In genomic region chr10:77089336-77089735, GRCm38 (mm10) we compare ENCODE assay signal across 8 mouse cellular contexts. TPM values are rescaled to one million over a fixed set of nuclear protein-coding genes. Genes with fewer than 3 reads are reported as not detected.
DNase-seq lines count a peak whose midpoint lies in the region; ATAC-seq and TF ChIP-seq lines count a peak whose summit lies in the region.

No protein-coding gene starts in this region.

- TF ChIP-seq POLR2A in liver, adult 2 months (IDR thresholded peaks at IDR 0.05; ENCODE audit: extremely low read depth, insufficient read depth, low read length) = no peak

- H3K4me3 ChIP-seq in liver, adult 2 months (ENCODE audit: insufficient read depth, low read depth, low read length) = no peak overlapping the region; the same call in 1 of the 2 replicates
- no peak overlapping the region for H3K4me3 ChIP-seq in kidney, embryonic 15.5 days (replicated peaks)
- peak overlapping the region; percentile 23 for H3K4me3 ChIP-seq in midbrain, embryonic 15.5 days
- no peak overlapping the region for H3K4me3 ChIP-seq in neural tube, embryonic 15.5 days (replicated peaks)

- H3K36me3 ChIP-seq in liver, adult 2 months (ENCODE audit: control insufficient read depth, insufficient read depth, low read length) = peaks cover 42% of the 10 kb centered on the region
- peaks cover 65% of the 10 kb centered on the region for H3K36me3 ChIP-seq in kidney, embryonic 15.5 days
- no peaks in the 10 kb centered on the region for H3K36me3 ChIP-seq in midbrain, embryonic 15.5 days (replicated peaks)
- no peaks in the 10 kb centered on the region; the same call in 1 of the 2 replicates for H3K36me3 ChIP-seq in neural tube, embryonic 15.5 days

- H3K4me1 ChIP-seq in liver, adult 2 months (ENCODE audit: control insufficient read depth, insufficient read depth, low read length) = peaks cover 32% of the 10 kb centered on the region
- H3K4me1 ChIP-seq in kidney, embryonic 15.5 days = peaks cover 25% of the 10 kb centered on the region
- no peaks in the 10 kb centered on the region for H3K4me1 ChIP-seq in midbrain, embryonic 15.5 days
- no peaks in the 10 kb centered on the region for H3K4me1 ChIP-seq in neural tube, embryonic 15.5 days

- H3K79me2 ChIP-seq in liver, adult 2 months (ENCODE audit: control insufficient read depth, insufficient read depth, low read length) = peaks cover 10% of the 10 kb centered on the region; the same call in 1 of the 2 replicates

- peaks cover 11% of the 10 kb centered on the region; the same call in 1 of the 2 replicates for H3K9me3 ChIP-seq in kidney, embryonic 15.5 days (replicated peaks)
- H3K9me3 ChIP-seq in midbrain, embryonic 15.5 days = no peaks in the 10 kb centered on the region
- H3K9me3 ChIP-seq in neural tube, embryonic 15.5 days (replicated peaks) = 0 out of 2 replicates have a peak, but pooled peaks cover 7% of the 10 kb centered on the region

- DNase-seq in liver, adult 2 months (ENCODE audit: extremely low read depth, low read depth, low spot score) = peak; percentile 59
- no peak for DNase-seq in liver
- DNase-seq in fibroblast of lung, adult 2 months (ENCODE audit: low read depth) = peak; percentile 52
- DNase-seq in layer of hippocampus, postnatal 36 days = no peak
- DNase-seq in frontal cortex, postnatal 10 days (ENCODE audit: low spot score in 2 of 2) = no peak

- 0 out of 2 replicates have a peak overlapping the region, but pooled peaks have one; percentile 20 for H3K4me2 ChIP-seq in kidney, embryonic 15.5 days
- H3K4me2 ChIP-seq in midbrain, embryonic 15.5 days = peak overlapping the region; percentile 33
- no peak overlapping the region for H3K4me2 ChIP-seq in neural tube, embryonic 15.5 days

- 18% methylated on average over 8 of the region's 8 CpGs for WGBS in liver, adult 2 months
- WGBS in kidney, embryonic 15.5 days = 53% methylated on average over 8 of the region's 8 CpGs
- WGBS in midbrain, embryonic 15.5 days = 29% methylated on average over 8 of the region's 8 CpGs
- WGBS in neural tube, embryonic 15.5 days = 64% methylated on average over 8 of the region's 8 CpGs

- peak overlapping the region; percentile 39 for H3K9ac ChIP-seq in liver, adult 2 months (ENCODE audit: low read depth, low read length)
- H3K9ac ChIP-seq in kidney, embryonic 15.5 days = 0 out of 2 replicates have a peak overlapping the region, but pooled peaks have one; percentile 4
- no peak overlapping the region for H3K9ac ChIP-seq in midbrain, embryonic 15.5 days
- no peak overlapping the region for H3K9ac ChIP-seq in neural tube, embryonic 15.5 days (replicated peaks)

- peak overlapping the region; percentile 57 for H3K27ac ChIP-seq in liver, adult 2 months (replicated peaks; ENCODE audit: insufficient read depth, low read depth, low read length)
- H3K27ac ChIP-seq in kidney, embryonic 15.5 days = peak overlapping the region; percentile 68
- no peak overlapping the region for H3K27ac ChIP-seq in midbrain, embryonic 15.5 days
- H3K27ac ChIP-seq in neural tube, embryonic 15.5 days (replicated peaks) = no peak overlapping the region

- no peaks in the 10 kb centered on the region for H3K27me3 ChIP-seq in liver, adult 2 months (ENCODE audit: control insufficient read depth, insufficient read depth, low read length)
- H3K27me3 ChIP-seq in kidney, embryonic 15.5 days = no peaks in the 10 kb centered on the region
- no peaks in the 10 kb centered on the region for H3K27me3 ChIP-seq in midbrain, embryonic 15.5 days (replicated peaks)
- no peaks in the 10 kb centered on the region for H3K27me3 ChIP-seq in neural tube, embryonic 15.5 days (replicated peaks)

- ATAC-seq in kidney, embryonic 15.5 days (replicated peaks; ENCODE audit: low FRiP score) = peak; percentile 63; the same call in 1 of the 2 replicates
- 0 out of 2 replicates have a peak, but pooled peaks have one; percentile 52 for ATAC-seq in midbrain, embryonic 15.5 days (replicated peaks)
- ATAC-seq in neural tube, embryonic 15.5 days (ENCODE audit: low FRiP score) = no peak

- no peak for TF ChIP-seq CTCF in liver, adult 2 months (IDR thresholded peaks at IDR 0.05; ENCODE audit: low read depth, low read length)

RNA-seq across cellular contexts. Expression of gene Slc19a1, which starts 57.3 kb away (rescaled TPM):
- total RNA-seq in liver, adult 2 months (2014; rRNA removed) = 2.9 and 5.2 TPM in 2 replicates
- 14.8 and 15.9 TPM in 2 replicates for polyA plus RNA-seq in liver, adult 2 months (2012; rRNA removed)
- 43.1 and 43.7 TPM in 2 replicates for polyA plus RNA-seq in kidney, embryonic 15.5 days (2015; fragmentation: Nextera tagmentation; extraction: Ambion mirVana)
- 43.9 and 45.7 TPM in 2 replicates for polyA plus RNA-seq in midbrain, embryonic 15.5 days (2015; fragmentation: Nextera tagmentation; extraction: Ambion mirVana)
- total RNA-seq in layer of hippocampus, postnatal 36 days (2021) = 10 to 100 TPM; 20.7 to 23.3 TPM
- polyA plus RNA-seq in neural tube, embryonic 15.5 days (2015; fragmentation: Nextera tagmentation; extraction: Ambion mirVana) = 37.9 and 39.2 TPM in 2 replicates

Comparison
In these comparisons a context has a peak if more than half of its experiments do, and no peak if none do; other contexts are left out.
1. DNase-seq: peak in liver, adult 2 months (single experiment) and fibroblast of lung, adult 2 months (single experiment); none in liver (single experiment), layer of hippocampus, postnatal 36 days (0 of 2) and frontal cortex, postnatal 10 days (0 of 2).
2. H3K27ac ChIP-seq: peak in liver, adult 2 months (single experiment) and kidney, embryonic 15.5 days (single experiment); none in midbrain, embryonic 15.5 days (single experiment) and neural tube, embryonic 15.5 days (single experiment).
3. H3K9ac ChIP-seq: peak in liver, adult 2 months (single experiment) and kidney, embryonic 15.5 days (single experiment); none in midbrain, embryonic 15.5 days (single experiment) and neural tube, embryonic 15.5 days (single experiment).